11 mouse cellular contexts compared by ENCODE assay signal in genomic region chr17:45359443-45359842, GRCm38 (mm10).
A peak's percentile ranks its signal among the peaks of the same experiment; 100 is the strongest.
DNase-seq lines count a peak whose midpoint lies in the region; ATAC-seq lines count a peak whose summit lies in the region.
"Had no signal": no experiment of that assay in that cellular context is flagged by ENCODE, and none has a peak within 500 bp of the region (broad histone marks: within the 10 kb centered on the region; RNA-seq: fewer than 3 reads in every experiment).

No protein-coding gene starts in this region.

- H3K27ac ChIP-seq in midbrain, embryonic 14.5 days (replicated peaks; ENCODE audit: low read depth, low read length): no peak overlapping the region
- H3K27ac ChIP-seq: embryonic facial prominence, embryonic 12.5 days; hindbrain, embryonic 13.5 days; liver, embryonic 13.5 days; stomach, embryonic 15.5 days had no signal

- no peak overlapping the region for H3K4me2 ChIP-seq in midbrain, embryonic 14.5 days (ENCODE audit: low read length)
- H3K4me2 ChIP-seq: embryonic facial prominence, embryonic 12.5 days; hindbrain, embryonic 13.5 days; liver, embryonic 13.5 days; stomach, embryonic 15.5 days had no signal

- no peaks in the 10 kb centered on the region for H3K36me3 ChIP-seq in midbrain, embryonic 14.5 days (ENCODE audit: control insufficient read depth, insufficient read depth, low read length)
- H3K36me3 ChIP-seq: embryonic facial prominence, embryonic 12.5 days; hindbrain, embryonic 13.5 days; liver, embryonic 13.5 days; stomach, embryonic 15.5 days had no signal

- whole genome bisulfite sequencing in midbrain, embryonic 14.5 days: 80% methylated on average over 5 of the region's 5 CpGs

- no peaks in the 10 kb centered on the region for H3K27me3 ChIP-seq in midbrain, embryonic 14.5 days (ENCODE audit: control insufficient read depth, insufficient read depth, low read length)
- H3K27me3 ChIP-seq: hindbrain, embryonic 13.5 days; liver, embryonic 13.5 days; stomach, embryonic 15.5 days had no signal

- no peak for ATAC-seq in midbrain, embryonic 14.5 days (ENCODE audit: low FRiP score, low TSS enrichment)
- ATAC-seq in megakaryocyte, adult 5-6 weeks (ENCODE audit: poor library complexity, severe bottlenecking): no peak

- no peaks in the 10 kb centered on the region for H3K4me1 ChIP-seq in midbrain, embryonic 14.5 days (ENCODE audit: control insufficient read depth, insufficient read depth, low read length)
- H3K4me1 ChIP-seq: embryonic facial prominence, embryonic 12.5 days; hindbrain, embryonic 13.5 days; liver, embryonic 13.5 days had no signal

- H3K9me3 ChIP-seq in midbrain, embryonic 14.5 days (ENCODE audit: control insufficient read depth, low read length): no peaks in the 10 kb centered on the region
- H3K9me3 ChIP-seq: embryonic facial prominence, embryonic 12.5 days; hindbrain, embryonic 13.5 days; liver, embryonic 13.5 days; stomach, embryonic 15.5 days had no signal

- H3K9ac ChIP-seq in midbrain, embryonic 14.5 days (replicated peaks; ENCODE audit: low read length): no peak overlapping the region
- H3K9ac ChIP-seq: embryonic facial prominence, embryonic 12.5 days; hindbrain, embryonic 13.5 days; liver, embryonic 13.5 days; stomach, embryonic 15.5 days had no signal

- peak; percentile 77 for DNase-seq in urinary bladder, postnatal 14 days (ENCODE audit: low spot score)
- DNase-seq in urinary bladder, postnatal 10 days (ENCODE audit: low spot score): no peak
- peak; percentile 55 for DNase-seq in gastrocnemius, postnatal 25 days
- DNase-seq in kidney, postnatal 14 days: peak; percentile 32
- DNase-seq in midbrain, embryonic 14.5 days: no peak
- DNase-seq in embryo, embryonic 9.5 days (ENCODE audit: extremely low spot score): no peak
- DNase-seq: liver, embryonic 13.5 days had no signal

- H3K4me3 ChIP-seq in midbrain, embryonic 14.5 days (replicated peaks; ENCODE audit: low read depth, low read length): no peak overlapping the region
- H3K4me3 ChIP-seq: embryonic facial prominence, embryonic 12.5 days; hindbrain, embryonic 13.5 days; liver, embryonic 13.5 days; stomach, embryonic 15.5 days had no signal

Comparison
In these comparisons a context has a peak if more than half of its experiments do, and no peak if none do; other contexts are left out.
1. DNase-seq: peak in urinary bladder, postnatal 14 days (single experiment), gastrocnemius, postnatal 25 days (single experiment) and kidney, postnatal 14 days (single experiment); none in urinary bladder, postnatal 10 days (single experiment), midbrain, embryonic 14.5 days (single experiment) and embryo, embryonic 9.5 days (single experiment).